Mouse (Mus musculus) midbrain, postnatal 0 days (tissue): Measurements from ENCODE around the gene Sgcb. TPM values are rescaled to one million over a fixed set of nuclear protein-coding genes. Genes with fewer than 3 reads are reported as not detected.
"Not testable (repeated sequence)": the region's sequence is repeated elsewhere in the genome, so short reads cannot be mapped to it uniquely, and the experiment has no call there.

Experiments
- ATAC-seq: fragments of 200-750 bp; cut with Nextera tagmentation; 2 replicates; pipeline ENCODE4 v1.8.0; 2017; ENCODE audit warnings: moderate number of reproducible peaks, mild to moderate bottlenecking, moderate TSS enrichment, moderate library complexity; ENCODE audit not compliant: low FRiP score
- DNase-seq: peaks from one replicate; pipeline ENCODE4 v3.0.0-alpha.2; 2015; ENCODE audit warnings: low spot score
- H3K27ac ChIP-seq: fragments of 300-500 bp; sonication (generic); 2 replicates; pipeline ENCODE4 v1.5.1; 2014; ENCODE audit warnings: low read depth, mild to moderate bottlenecking, low read length, mixed read lengths
- H3K27me3 ChIP-seq: fragments of 300-500 bp; sonication (generic); 2 replicates; pipeline ENCODE4 v1.6.1; 2014; ENCODE audit warnings: low read length, control low read depth, mixed read lengths; ENCODE audit not compliant: insufficient read depth
- H3K36me3 ChIP-seq: fragments of 300-500 bp; sonication (generic); 2 replicates; pipeline ENCODE4 v1.6.1; 2014; ENCODE audit warnings: low read length, control low read depth, mixed read lengths; ENCODE audit not compliant: insufficient read depth
- H3K4me1 ChIP-seq: fragments of 300-500 bp; sonication (generic); 2 replicates; pipeline ENCODE4 v1.6.1; 2014; ENCODE audit warnings: mild to moderate bottlenecking, control low read depth, antibody characterized with exemption, low read length, mixed read lengths; ENCODE audit not compliant: insufficient read depth
- H3K4me2 ChIP-seq: fragments of 300-500 bp; sonication (generic); 2 replicates; pipeline ENCODE4 v1.6.1; 2014; ENCODE audit warnings: low read depth, mild to moderate bottlenecking, low read length, mixed read lengths; ENCODE audit not compliant: poor library complexity, severe bottlenecking
- H3K4me3 ChIP-seq: fragments of 300-500 bp; sonication (generic); 2 replicates; pipeline ENCODE4 v1.5.1; 2014; ENCODE audit warnings: low read depth, mild to moderate bottlenecking, low read length, moderate library complexity
- H3K9ac ChIP-seq: fragments of 300-500 bp; sonication (generic); replicated peaks from 2 replicates; pipeline ENCODE4 v1.6.1; 2014; ENCODE audit warnings: mild to moderate bottlenecking, low read length, moderate library complexity, mixed read lengths; ENCODE audit not compliant: poor library complexity, severe bottlenecking
- H3K9me3 ChIP-seq: fragments of 300-500 bp; sonication (generic); 2 replicates; pipeline ENCODE4 v1.6.1; 2016; ENCODE audit warnings: low read length, control low read depth
- CTCF ChIP-seq: IDR thresholded peaks from 2 replicates; pipeline ENCODE4 v1.5.1; 2016; ENCODE audit warnings: antibody characterized with exemption, mild to moderate bottlenecking
- WGBS: fragments of 180-500 bp; shearing (Covaris S2); extraction: QIAGEN DNeasy Blood & Tissue Kit; methylation state at CpG from one replicate; pipeline ENCODE4 v1.1.7; 2014; 5-methylcytosine and 5-hydroxymethylcytosine counted together
- polyA plus RNA-seq: library from polyadenylated mRNA; unstranded; fragments of >200 nt; fragmentation: Nextera tagmentation; extraction: Ambion mirVana; gene quantifications from 2 replicates; pipeline ENCODE4 v1.2.1, GENCODE M21; 2015
- total RNA-seq: library from RNA; depleted of rRNA; stranded (reverse); fragments of >200 nt; gene quantifications from 2 replicates; pipeline ENCODE4 v1.2.3, GENCODE M21; 2014; rRNA removed

Sgcb gene
- total and polyA plus RNA-seq, 2 experiments from 2014 or later, result 24.7 to 49.7 TPM

DNA sequence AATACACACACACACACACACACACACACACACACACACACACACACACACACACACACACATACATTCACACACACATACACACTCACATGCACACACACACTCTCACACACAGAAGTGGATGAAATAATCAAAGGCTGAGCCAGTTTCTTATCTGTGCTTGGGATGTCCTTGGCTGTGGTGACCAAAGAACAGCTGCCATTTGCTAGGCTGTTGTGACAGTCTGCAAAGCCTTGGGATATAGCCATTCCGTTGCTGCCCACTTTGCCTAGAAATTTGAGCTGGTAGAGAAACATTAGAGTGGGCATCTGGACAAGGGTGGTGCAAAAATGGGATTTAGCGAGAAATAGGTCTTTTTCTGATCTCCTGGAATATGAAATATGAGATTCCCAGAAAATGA is 47.6 kb downstream of the Sgcb start:
- no peak for TF ChIP-seq CTCF
- H3K9ac ChIP-seq, result no peak overlapping the region
- no peak overlapping the region for H3K4me2 ChIP-seq
- 0 out of 2 replicates have a peak, but pooled peaks cover 4% of the 10 kb centered on the region for H3K4me1 ChIP-seq
- H3K27ac ChIP-seq, result no peak overlapping the region
- no peaks in the 10 kb centered on the region for H3K27me3 ChIP-seq
- WGBS, result 82% methylated on average over 2 of the region's 2 CpGs
- H3K4me3 ChIP-seq, result no peak overlapping the region
- DNase-seq (no peak), ATAC-seq (no peak)
- no peaks in the 10 kb centered on the region for H3K36me3 ChIP-seq
- no peaks in the 10 kb centered on the region for H3K9me3 ChIP-seq

GRCm38 (mm10) chr5:73598943-73599695 is 48.5 kb downstream of the Sgcb start:
- Histone ChIP-seq H3K4me2 (no peak overlapping the region), H3K9me3 (no peaks in the 10 kb centered on the region), H3K4me1 (0 out of 2 replicates have a peak, but pooled peaks cover 4% of the 10 kb centered on the region), H3K27ac (no peak overlapping the region), H3K9ac (no peak overlapping the region), H3K27me3 (no peaks in the 10 kb centered on the region), H3K36me3 (no peaks in the 10 kb centered on the region), H3K4me3 (no peak overlapping the region)
- ATAC-seq (peak; percentile 54; the same call in 1 of the 2 replicates), DNase-seq (peak; percentile 54)
- 52% methylated on average over 5 of the region's 5 CpGs for WGBS
- no peak for TF ChIP-seq CTCF

DNA sequence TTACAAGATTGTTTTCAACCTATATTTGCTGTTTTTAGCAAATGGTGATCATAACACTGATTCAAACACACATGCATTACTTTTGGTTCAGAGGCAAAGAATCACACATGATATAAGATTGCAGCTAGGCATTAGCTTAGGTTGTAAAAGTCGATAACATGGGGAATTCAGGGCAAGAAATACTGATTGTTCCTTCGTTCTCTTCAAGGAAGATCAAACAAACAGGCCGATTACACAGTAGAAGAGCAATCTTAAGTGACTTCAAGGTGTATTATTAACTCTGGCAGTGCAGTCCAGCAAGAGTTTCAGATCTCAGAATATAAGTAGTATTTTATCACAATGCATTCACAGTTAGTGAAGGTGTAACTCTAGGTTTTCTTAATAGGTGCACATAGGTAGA is 60.5 kb downstream of the Sgcb start:
- Histone ChIP-seq H3K4me1 (no peaks in the 10 kb centered on the region), H3K27me3 (no peaks in the 10 kb centered on the region), H3K27ac (no peak overlapping the region), H3K9me3 (no peaks in the 10 kb centered on the region), H3K4me2 (no peak overlapping the region), H3K9ac (no peak overlapping the region), H3K36me3 (no peaks in the 10 kb centered on the region), H3K4me3 (no peak overlapping the region)
- TF ChIP-seq CTCF, result no peak
- no peak for ATAC-seq
- no peak for DNase-seq
- 58% methylated on average over 3 of the region's 3 CpGs for WGBS

GRCm38 (mm10) chr5:73586597-73586996 is 61.0 kb downstream of the Sgcb start:
- no peak overlapping the region for H3K9ac ChIP-seq
- DNase-seq (no peak), ATAC-seq (no peak)
- H3K27ac ChIP-seq, result no peak overlapping the region
- TF ChIP-seq CTCF, result no peak
- 54% methylated on average over 4 of the region's 4 CpGs for WGBS
- H3K4me2 ChIP-seq, result no peak overlapping the region
- no peaks in the 10 kb centered on the region for H3K4me1 ChIP-seq
- no peaks in the 10 kb centered on the region for H3K27me3 ChIP-seq
- no peaks in the 10 kb centered on the region for H3K36me3 ChIP-seq
- H3K4me3 ChIP-seq, result no peak overlapping the region
- no peaks in the 10 kb centered on the region for H3K9me3 ChIP-seq

GRCm38 (mm10) chr5:73585212-73586115 is 62.1 kb downstream of the Sgcb start:
- H3K9ac ChIP-seq, result no peak overlapping the region
- H3K4me3 ChIP-seq, result no peak overlapping the region
- TF ChIP-seq CTCF, result no peak
- ATAC-seq (no peak), DNase-seq (peak; percentile 62)
- H3K36me3 ChIP-seq, result no peaks in the 10 kb centered on the region
- H3K4me1 ChIP-seq, result no peaks in the 10 kb centered on the region
- H3K27me3 ChIP-seq, result no peaks in the 10 kb centered on the region
- no peaks in the 10 kb centered on the region for H3K9me3 ChIP-seq
- H3K4me2 ChIP-seq, result no peak overlapping the region
- H3K27ac ChIP-seq, result peak overlapping the region; percentile 64
- 27% methylated on average over 7 of the region's 7 CpGs for WGBS

- not testable (repeated sequence) for H3K4me3 ChIP-seq, H3K9me3 ChIP-seq, H3K9ac ChIP-seq, H3K36me3 ChIP-seq, H3K4me2 ChIP-seq, H3K27me3 ChIP-seq, DNase-seq, H3K4me1 ChIP-seq, H3K27ac ChIP-seq, ATAC-seq
- 66% methylated on average over 6 of the region's 6 CpGs for WGBS
Observed at GRCm38 (mm10) chr5:73584011-73584410, 63.6 kb downstream of the Sgcb start.

Other genes starting within 250 kb of the Sgcb start
- gene Cwh43, start 241.7 kb downstream of the Sgcb start, total RNA-seq, result 0.99 TPM in 1 of 2 replicates, not detected in the other
- 0.62 and 0.85 TPM in 2 replicates for gene Cwh43, start 241.7 kb downstream of the Sgcb start, polyA plus RNA-seq
- 31.1 and 33.7 TPM in 2 replicates for gene Dcun1d4, start 166.8 kb downstream of the Sgcb start, total RNA-seq
- 43.7 and 46.2 TPM in 2 replicates for gene Dcun1d4, start 166.8 kb downstream of the Sgcb start, polyA plus RNA-seq
- not detected in 2 replicates for gene Lrrc66, start 15.3 kb downstream of the Sgcb start, total RNA-seq
- not detected in 2 replicates for gene Lrrc66, start 15.3 kb downstream of the Sgcb start, polyA plus RNA-seq
- 1.6 and 1.9 TPM in 2 replicates for gene Spata18, start 3.6 kb upstream of the Sgcb start, total RNA-seq
- 0.63 and 0.69 TPM in 2 replicates for gene Spata18, start 3.6 kb upstream of the Sgcb start, polyA plus RNA-seq